Mouse (Mus musculus) T-helper 17 cell (primary cell): ENCODE results near the gene 0610037L13Rik.

ENCODE experiments used
- in situ Hi-C, 2 experiments: fragments of 300-600 bp; cut with MboI, MseI; formaldehyde crosslinking; loops; 1 replicate in 1 of 2; 2 replicates in 1 of 2; pipeline ENCODE4 v1.15.1; 2025; ENCODE audit warnings: high pct_unique_total_duplicates in 2 of 2

0610037L13Rik gene

DNA sequence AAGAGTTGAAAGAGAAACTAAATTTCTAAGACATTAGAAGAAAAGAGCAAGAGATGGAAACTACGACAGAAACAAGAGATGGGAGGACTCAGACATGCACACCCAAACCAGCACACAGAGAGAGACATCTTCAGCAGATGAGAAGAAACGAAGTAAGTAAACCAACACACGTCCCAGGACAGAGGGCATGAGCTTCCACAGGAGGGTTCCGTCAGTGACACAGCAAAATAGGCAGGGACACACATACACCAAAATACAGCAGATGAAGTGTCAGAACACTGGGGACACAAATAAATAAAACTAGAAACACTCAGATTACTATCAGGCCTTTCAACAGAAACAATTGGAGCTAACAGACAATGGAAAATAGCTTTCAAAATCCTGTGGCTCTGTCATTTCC is 20.4 kb downstream of the 0610037L13Rik start:
- in situ Hi-C loops, result no loop called here

GRCm38 (mm10) chr4:107920336-107920735 is 30.7 kb downstream of the 0610037L13Rik start:
- in situ Hi-C loops, result no loop called here

DNA sequence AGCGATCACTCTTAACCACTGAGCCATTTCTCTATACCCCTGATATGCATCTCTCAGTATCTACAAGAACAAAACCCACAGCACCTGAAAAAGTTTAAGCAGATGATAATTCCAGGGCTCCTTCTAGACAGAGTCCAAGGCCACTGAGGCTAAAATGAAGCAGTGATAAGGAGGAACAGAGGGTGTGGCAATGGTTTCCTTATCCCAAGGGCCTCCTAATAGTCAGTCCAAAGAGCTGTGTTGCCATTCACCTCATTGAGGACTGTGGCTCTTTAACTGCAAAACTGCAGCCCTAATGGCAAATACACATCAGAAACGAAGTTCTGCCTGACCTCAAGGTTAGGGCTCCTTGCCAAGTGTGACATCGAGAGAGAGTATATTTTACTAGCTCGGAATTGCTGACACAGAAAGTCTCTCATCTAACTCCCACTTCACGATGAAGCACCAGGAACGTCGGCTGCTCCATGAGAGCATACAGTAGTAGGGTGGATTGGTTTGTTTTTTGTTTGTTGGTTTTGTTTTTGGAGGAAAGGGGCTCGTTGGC is 31.6 kb downstream of the 0610037L13Rik start:
- in situ Hi-C loops, result no loop called here

DNA sequence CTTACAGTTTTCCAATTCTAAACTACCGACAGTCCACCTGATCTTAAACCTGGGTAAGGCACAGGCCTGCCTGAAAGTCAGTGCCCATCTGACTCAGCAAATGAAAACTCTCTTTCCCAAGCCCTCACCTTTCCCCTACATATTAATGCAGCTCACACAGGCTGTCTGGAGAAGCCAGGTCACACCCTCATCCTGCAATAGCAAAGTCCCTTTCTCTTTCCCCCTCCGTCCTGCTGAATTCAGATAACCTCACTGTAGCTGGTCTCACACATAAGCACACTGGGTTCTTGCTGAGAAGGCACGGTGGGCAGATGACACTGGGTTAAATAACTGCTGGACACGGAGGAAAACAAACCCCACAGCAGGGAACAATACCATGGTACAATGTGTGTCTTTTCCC is 32.3 kb downstream of the 0610037L13Rik start:
- in situ Hi-C loops, result no loop called here

- in situ Hi-C loops, result no loop called here
Measured at GRCm38 (mm10) chr4:107923145-107923802, 33.7 kb downstream of the 0610037L13Rik start, which contains the start of gene Cpt2. Gene Cpt2 (minus strand): TSS chr4:107923610.

- in situ Hi-C loops, result no loop called here
Measured at GRCm38 (mm10) chr4:107923803-107924194, 34.2 kb downstream of the 0610037L13Rik start.

DNA sequence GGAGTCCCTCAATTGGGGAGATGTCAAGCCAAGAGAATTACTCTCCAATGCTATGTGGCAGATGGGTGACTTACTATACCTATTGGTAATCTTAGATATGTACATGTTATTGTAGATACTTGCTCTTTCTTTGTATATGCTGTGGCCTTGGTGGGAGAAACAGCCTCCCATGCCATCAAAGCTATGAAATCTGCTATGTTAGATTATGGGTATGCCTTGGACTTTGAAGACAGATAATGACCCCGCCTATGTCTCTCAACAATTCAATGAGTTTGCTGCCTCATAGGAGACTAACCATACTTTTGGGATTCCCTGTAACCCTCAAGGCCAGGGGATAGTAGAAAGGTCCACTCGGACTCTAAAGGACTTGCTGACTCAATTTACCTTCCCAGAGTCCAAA is 38.7 kb downstream of the 0610037L13Rik start:
- in situ Hi-C loops, result loop anchor here in 1 of 2 experiments (5.0 kb wide), 1 partner anchor 184 kb away; no protein-coding TSS in a partner anchor

DNA sequence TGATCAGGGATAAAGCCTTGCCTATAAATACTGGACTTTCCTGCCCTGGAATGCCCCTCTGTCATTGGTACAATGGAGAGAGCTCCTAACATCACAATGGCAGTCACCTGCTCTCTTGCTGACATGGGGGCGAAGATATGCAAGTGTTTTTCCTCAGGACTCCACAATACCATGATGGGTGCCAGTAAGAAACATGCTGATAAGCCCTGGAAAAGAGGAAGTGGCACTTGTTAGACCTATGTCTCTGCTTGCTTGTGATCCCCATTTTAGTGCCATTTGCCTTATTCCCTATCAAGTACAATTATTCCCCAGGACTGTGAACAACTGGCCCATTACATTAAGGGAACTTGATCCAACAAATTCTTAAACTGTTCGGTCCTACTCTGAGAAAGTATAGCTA is 39.1 kb downstream of the 0610037L13Rik start:
- in situ Hi-C loops, result loop anchor here in 1 of 2 experiments (5.0 kb wide), 1 partner anchor 184 kb away; no protein-coding TSS in a partner anchor

DNA sequence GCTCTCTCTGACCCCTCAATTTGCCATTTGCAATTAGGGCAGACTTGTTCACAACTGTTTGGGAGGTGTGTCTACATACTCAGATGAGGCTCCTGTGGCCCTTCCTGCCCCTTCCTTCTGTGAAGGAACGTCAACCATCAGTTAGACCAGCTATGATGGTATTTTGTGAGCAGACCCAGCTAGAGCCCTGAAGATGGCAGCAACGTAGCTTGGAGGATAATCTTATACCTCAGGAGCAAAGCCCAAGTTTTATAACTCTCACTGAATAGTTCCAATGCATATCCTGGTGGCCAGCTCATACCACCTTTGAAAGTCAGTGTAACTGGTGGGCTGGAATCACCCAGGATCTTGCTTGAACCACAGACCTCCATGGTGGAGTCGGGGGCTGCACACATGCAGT is 41.8 kb downstream of the 0610037L13Rik start:
- in situ Hi-C loops, result no loop called here

DNA sequence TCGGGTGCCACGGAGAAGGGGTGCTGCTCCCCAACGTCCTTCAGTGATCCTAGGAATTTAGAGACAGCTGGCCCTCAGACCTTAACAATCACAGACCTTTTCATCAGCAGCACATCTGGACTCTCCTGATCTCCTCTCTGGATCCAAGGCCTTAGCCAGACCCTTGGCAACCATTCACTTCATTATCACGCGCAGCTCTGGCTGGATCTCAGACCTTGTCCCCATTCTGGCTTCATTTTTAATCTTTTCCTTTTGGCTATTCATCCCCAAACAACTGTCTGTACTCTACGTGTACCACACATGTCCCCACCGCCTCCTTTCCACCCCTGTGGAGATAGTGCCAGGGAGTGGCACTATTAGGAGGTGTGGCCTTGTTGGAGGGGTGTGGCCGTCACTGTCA is 43.6 kb downstream of the 0610037L13Rik start:
- in situ Hi-C loops, result no loop called here

DNA sequence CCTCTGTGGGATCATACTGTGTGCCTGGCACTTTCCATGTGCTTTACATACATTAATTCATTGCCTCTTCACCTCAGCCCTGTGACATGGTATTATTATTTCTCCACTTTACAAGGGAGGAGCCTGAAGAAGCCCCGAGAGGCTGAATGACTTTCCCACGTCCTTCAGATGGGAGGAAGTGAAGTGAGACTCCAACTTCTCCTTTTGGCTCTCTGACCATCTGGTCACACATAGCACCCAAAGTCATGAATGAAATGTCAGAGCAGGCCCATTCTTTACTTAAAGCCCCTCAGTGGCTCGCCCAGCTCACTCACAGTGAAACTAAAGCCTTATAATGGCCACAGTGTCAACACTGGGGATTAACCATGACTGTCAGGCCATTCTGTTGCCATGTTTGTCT is 45.6 kb downstream of the 0610037L13Rik start:
- in situ Hi-C loops, result no loop called here

DNA sequence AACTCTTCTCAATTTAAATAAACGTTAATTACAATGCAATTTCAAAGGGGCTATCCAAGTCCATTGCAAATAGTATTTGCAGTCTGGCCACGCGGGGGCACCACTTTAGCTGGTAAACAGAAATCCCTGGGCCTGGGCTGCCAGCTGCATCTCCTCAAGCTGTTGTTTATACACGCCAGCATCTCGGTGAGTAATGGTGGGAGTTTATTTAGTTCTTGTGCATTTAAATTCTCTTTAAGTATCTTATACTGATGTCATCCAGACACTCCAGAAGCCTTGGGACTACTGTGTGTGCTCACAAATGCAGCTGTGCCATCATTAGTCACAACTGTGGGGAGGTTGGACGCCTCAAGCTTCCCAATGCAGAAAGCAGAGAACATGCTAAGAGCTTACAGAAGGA is 47.7 kb downstream of the 0610037L13Rik start:
- in situ Hi-C loops, result no loop called here

DNA sequence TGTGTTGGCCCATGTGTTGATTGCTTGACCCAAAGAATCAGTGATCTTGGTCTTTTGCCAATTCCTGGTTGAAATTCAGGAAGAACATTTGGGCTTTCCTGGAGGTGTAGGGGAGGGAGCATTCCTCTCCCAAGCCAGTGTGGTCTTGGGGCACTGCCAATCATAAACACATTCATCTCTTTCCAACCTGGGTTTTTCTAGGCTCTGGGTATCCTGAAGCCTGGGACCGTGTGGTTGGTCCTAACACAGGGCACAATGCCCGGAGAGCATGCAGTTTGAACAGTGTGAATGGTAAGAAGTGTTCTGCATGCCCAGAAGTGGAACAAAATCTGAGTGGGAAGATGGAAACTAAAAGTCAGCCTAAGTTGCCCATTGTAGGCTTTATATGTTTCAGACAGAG is 48.5 kb downstream of the 0610037L13Rik start:
- in situ Hi-C loops, result no loop called here

GRCm38 (mm10) chr4:107942741-107943140 is 53.1 kb downstream of the 0610037L13Rik start:
- in situ Hi-C loops, result no loop called here

DNA sequence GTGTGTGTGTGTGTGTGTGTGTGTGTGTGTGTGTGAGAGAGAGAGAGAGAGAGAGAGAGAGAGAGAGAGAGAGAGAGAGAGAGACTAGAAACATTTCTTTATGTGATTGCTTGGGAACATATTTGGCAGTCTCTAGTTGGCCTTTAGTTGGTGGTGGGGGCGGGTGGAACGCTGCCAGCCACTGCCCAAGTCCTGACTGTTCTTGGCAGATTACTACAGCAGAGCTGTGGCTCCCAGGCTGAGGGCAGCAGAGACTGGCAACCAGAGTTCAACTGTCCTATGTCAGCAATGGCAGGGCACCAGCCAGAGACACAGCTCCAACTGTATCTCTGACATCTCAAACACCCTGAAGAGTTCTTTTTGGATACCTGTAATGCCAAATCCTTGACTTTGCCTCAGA is 54.5 kb downstream of the 0610037L13Rik start:
- in situ Hi-C loops, result no loop called here
